Mouse (Mus musculus): ENCODE measurements around the gene Fkbp8.

DNA sequence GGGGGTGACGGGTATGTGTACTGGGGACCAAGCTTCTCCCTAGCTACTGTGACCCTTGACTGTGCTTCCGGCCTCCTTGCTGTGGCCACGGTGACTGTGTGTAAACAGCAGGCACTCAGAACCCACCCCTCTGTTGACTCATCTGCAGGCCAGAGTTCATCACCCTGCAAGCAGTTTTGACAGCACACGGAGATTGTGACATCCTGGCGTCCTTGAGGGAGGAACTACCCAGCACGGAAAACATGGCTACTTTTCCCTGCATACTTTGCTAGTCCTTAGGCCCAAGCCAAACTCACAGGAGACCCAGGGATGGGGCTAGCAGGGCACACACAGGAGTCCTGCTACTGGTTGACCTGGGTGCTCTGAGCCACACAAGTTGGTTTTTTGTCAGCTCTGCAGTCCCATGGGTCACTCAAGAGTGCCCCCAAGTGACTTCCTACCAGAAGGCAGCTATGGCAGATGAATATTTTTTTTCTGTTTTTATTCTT, 16.7 kb downstream of the Fkbp8 start:
- TF ChIP-seq POLR2A (IDR thresholded peaks at IDR 0.05; ENCODE audit: low read depth, low read length) = no peak
- peak; percentile 61; the same call in 1 of the 2 replicates for TF ChIP-seq CTCF (IDR thresholded peaks at IDR 0.05; ENCODE audit: extremely low read depth, insufficient read length, insufficient replicate concordance, low read depth, low read length)

Measured in small intestine, adult 2 months (tissue).